Mouse (Mus musculus) CH12.LX (cell line): ENCODE results near the gene Adpgk.

ENCODE experiments used
- BHLHE40 ChIP-seq: IDR thresholded peaks from 2 replicates; pipeline ENCODE4 v1.6.1; 2011; ENCODE audit warnings: mild to moderate bottlenecking, low read depth, low read length, improper control_type of control experiment
- CHD2 ChIP-seq: IDR thresholded peaks from 2 replicates; pipeline ENCODE4 v1.6.1; 2011; ENCODE audit warnings: low read length, improper control_type of control experiment
- CTCF ChIP-seq, 2 experiments: IDR thresholded peaks in 1 of 2; conservative IDR thresholded peaks in 1 of 2; 2 replicates each; pipeline ENCODE4 v1.5.1; 2011 to 2012; ENCODE audit warnings: low read depth in 2 of 2, low read length in 2 of 2, improper control_type of control experiment in 1 of 2, inconsistent platforms in 1 of 2, mild to moderate bottlenecking in 1 of 2, moderate library complexity in 1 of 2
- E2F4 ChIP-seq: IDR thresholded peaks from 2 replicates; pipeline ENCODE4 v1.6.1; 2011; ENCODE audit warnings: low read depth, low read length, improper control_type of control experiment; ENCODE audit not compliant: insufficient replicate concordance
- EP300 ChIP-seq: IDR thresholded peaks from 2 replicates; pipeline ENCODE4 v1.6.1; 2011; ENCODE audit warnings: low read length, improper control_type of control experiment
- KAT2A ChIP-seq: IDR thresholded peaks from 2 replicates; pipeline ENCODE4 v1.6.1; 2012; ENCODE audit warnings: low read length, improper control_type of control experiment, inconsistent platforms; ENCODE audit not compliant: insufficient replicate concordance
- MAX ChIP-seq: IDR thresholded peaks from 2 replicates; pipeline ENCODE4 v1.6.1; 2011; ENCODE audit warnings: low read length, improper control_type of control experiment
- MAZ ChIP-seq: IDR thresholded peaks from 2 replicates; pipeline ENCODE4 v1.6.1; 2012; ENCODE audit warnings: low read depth, mild to moderate bottlenecking, inconsistent platforms, low read length, improper control_type of control experiment, moderate library complexity
- MYC ChIP-seq: IDR thresholded peaks from 2 replicates; pipeline ENCODE4 v1.6.1; 2011; ENCODE audit warnings: low read depth, mild to moderate bottlenecking, improper control_type of control experiment, low read length
- POLR2A ChIP-seq: IDR thresholded peaks from 2 replicates; pipeline ENCODE4 v1.6.1; 2011; ENCODE audit warnings: low read depth, mild to moderate bottlenecking, improper control_type of control experiment, low read length
- RAD21 ChIP-seq: IDR thresholded peaks from 2 replicates; pipeline ENCODE4 v1.6.1; 2011; ENCODE audit warnings: low read depth, mild to moderate bottlenecking, low read length, improper control_type of control experiment, moderate library complexity
- USF1 ChIP-seq: IDR thresholded peaks from 2 replicates; pipeline ENCODE4 v1.6.1; 2014; ENCODE audit warnings: low read depth, mild to moderate bottlenecking, inconsistent platforms, low read length, improper control_type of control experiment

GRCm38 (mm10) chr9:59310582-59311283 is 19.4 kb downstream of the Adpgk start:
- no peak for TF ChIP-seq KAT2A
- no peak for TF ChIP-seq MAX
- no peak for TF ChIP-seq MYC
- no peak for TF ChIP-seq CTCF (conservative IDR thresholded peaks at IDR 0.05 in 1 of 2, IDR thresholded peaks at IDR 0.05 in 1 of 2; ENCODE audit: low read depth in 2 of 2, low read length in 2 of 2)
- no peak for TF ChIP-seq EP300
- no peak for TF ChIP-seq E2F4
- no peak for TF ChIP-seq RAD21
- TF ChIP-seq USF1, result no peak
- TF ChIP-seq MAZ, result no peak
- no peak for TF ChIP-seq CHD2
- TF ChIP-seq POLR2A, result no peak
- no peak for TF ChIP-seq BHLHE40
